Mouse (Mus musculus) adipocyte (in vitro differentiated cells): ENCODE data around the gene Epop.

Experiments used
- DNase-seq: peaks from one replicate; pipeline ENCODE4 v3.0.0-alpha.2; 2016; ENCODE audit warnings: low spot score

The Epop gene

GRCm38 (mm10) chr11:97628568-97629518, 659 bp downstream of the Epop start:
- DNase-seq: no peak

DNA sequence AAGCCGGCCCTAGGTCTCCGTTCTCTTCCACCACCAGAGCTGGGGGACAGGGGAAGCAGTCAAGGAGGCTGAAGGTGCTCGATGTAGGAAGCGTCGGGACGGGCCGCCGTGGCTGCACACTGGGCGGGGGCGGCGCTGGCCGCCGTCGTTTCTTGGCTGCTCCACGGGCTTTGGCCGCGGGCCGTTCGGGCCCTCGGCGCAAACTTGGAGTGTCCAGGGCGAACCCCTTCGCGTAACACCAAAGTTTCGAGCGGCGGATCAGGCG, 1.3 kb downstream of the Epop start:
- no peak for DNase-seq

- no peak for DNase-seq
Measured at GRCm38 (mm10) chr11:97627556-97628302, 1.8 kb downstream of the Epop start.

DNA sequence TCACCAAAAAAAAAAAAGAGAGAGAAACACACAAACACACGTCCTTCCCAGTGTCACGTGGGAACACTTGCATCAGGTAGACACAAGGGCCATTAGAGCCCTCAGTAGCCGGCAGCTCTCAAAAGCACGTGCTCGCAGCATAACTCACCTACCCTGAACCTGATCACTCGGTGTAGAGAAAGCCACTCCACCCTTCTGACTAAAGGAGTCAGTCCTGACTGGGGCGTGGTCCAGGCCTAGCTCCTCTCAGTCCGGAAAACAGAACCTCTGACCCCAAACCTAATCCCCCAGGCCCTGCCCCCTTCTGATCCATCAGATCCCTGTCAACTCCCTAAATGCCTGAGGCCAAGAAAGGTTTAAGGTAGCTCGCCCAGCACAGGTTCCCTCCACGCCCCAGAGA, 2.7 kb downstream of the Epop start:
- DNase-seq: no peak

GRCm38 (mm10) chr11:97626431-97626830, 3.1 kb downstream of the Epop start:
- DNase-seq: no peak

DNA sequence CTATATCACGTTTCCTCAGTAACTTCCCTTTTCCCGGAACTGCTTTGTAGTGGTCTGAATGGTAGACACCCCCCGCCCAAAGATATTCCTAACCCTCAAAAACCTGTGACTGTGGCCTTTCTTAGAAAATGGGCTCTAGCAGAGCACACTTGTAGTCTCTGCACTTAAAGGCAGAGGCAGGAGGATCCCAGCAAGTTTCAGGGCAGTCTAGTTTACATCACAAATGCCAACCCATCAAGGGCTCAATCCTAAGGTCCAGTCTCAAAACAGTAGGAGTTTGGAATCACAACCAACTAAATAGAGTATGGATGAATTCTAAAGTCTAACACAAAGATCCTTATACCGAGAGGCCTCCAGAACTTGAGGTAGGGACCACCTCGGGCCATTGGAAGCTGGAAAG, 4.0 kb downstream of the Epop start:
- no peak for DNase-seq

- peak; percentile 52 for DNase-seq
Measured at GRCm38 (mm10) chr11:97623166-97623565, 6.3 kb downstream of the Epop start.

DNA sequence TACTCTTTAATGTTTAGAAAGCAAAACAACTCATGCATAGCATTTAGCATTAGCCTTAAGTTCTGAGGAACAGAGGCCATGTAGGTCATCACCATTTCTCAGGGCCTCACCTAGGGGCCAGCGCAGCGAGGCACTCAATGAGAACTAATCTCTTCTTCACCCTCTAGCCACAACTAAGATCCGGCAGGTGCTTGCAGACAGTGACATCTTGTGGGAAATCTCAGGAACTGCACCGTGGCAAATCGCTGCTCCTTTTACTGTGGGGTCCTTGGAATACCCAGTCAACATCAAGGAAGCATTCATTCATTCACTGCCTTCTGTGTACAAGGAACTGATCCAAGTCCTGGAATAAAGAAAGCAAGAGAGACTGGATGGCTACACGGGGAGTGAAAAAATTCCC, 7.1 kb downstream of the Epop start:
- peak; percentile 70 for DNase-seq

DNA sequence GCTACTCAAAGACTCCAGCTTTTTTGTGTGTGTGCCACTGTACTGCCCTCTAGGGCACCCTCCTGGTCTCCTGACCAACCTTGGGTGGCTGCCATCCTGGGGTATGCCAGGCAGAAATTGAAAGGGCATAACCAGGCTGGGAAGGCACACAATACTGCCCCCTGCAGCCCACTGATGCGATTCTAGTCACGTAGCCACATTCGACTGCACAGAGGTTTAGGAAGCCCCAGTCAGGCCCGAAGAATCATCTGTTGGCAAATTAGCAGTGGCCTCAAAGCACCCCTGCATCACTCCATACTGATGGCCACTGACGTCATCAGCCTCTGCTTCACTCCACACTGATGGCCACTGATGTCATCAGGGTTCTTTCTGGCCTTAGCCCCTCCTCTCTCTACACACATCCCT, 10.1 kb downstream of the Epop start:
- peak; percentile 48 for DNase-seq

DNA sequence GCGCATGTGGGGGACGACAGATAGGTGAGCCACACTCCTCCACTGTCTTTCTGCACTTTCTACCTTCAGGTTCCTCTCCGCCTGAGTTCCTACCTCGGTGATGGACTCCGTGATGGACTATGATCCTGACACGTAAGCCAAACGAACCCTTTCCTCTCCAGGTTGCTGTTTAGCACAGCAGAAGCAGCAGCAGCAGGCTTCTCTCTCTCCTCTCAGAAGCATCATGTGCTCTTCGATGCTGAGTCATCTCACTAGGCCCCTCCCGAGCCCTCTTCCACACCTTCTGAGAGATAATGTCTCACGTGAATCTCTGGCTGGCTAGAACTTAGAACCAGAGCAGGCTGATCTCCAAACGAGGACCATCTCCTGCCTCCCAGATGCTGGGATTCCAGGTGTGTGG, 11.1 kb downstream of the Epop start:
- DNase-seq: no peak

GRCm38 (mm10) chr11:97615276-97615675, 14.2 kb downstream of the Epop start:
- no peak for DNase-seq

DNA sequence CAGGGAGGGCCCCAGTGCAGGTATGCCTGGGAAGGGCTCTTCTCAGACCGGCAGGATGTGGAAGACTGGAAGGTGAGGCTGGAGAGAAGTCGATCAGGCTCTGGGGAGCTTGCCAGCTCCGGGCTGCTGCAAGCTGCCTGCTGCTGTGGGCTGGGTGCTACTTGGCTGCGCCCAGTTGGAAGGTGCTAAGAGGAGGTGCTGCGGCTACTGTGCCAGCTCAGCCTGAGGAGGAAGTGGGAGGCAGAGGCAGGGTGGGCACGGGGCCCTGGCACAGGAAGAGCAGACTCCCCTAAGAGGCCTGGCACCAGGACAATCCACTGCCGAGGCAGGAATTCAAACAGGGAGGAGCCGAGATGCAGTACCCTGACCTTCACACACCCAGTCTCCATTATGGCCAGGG, 18.4 kb downstream of the Epop start:
- DNase-seq: no peak

GRCm38 (mm10) chr11:97609743-97610142, 19.8 kb downstream of the Epop start:
- DNase-seq: no peak

- no peak for DNase-seq
Measured at GRCm38 (mm10) chr11:97608933-97609332, 20.6 kb downstream of the Epop start.

- DNase-seq: no peak
Measured at GRCm38 (mm10) chr11:97607056-97607725, 22.3 kb downstream of the Epop start.

GRCm38 (mm10) chr11:97603891-97604290, 25.6 kb downstream of the Epop start:
- DNase-seq: no peak

- DNase-seq: no peak
Measured at GRCm38 (mm10) chr11:97602223-97602622, 27.3 kb downstream of the Epop start.

- no peak for DNase-seq
Measured at GRCm38 (mm10) chr11:97599104-97599503, 30.4 kb downstream of the Epop start.

DNA sequence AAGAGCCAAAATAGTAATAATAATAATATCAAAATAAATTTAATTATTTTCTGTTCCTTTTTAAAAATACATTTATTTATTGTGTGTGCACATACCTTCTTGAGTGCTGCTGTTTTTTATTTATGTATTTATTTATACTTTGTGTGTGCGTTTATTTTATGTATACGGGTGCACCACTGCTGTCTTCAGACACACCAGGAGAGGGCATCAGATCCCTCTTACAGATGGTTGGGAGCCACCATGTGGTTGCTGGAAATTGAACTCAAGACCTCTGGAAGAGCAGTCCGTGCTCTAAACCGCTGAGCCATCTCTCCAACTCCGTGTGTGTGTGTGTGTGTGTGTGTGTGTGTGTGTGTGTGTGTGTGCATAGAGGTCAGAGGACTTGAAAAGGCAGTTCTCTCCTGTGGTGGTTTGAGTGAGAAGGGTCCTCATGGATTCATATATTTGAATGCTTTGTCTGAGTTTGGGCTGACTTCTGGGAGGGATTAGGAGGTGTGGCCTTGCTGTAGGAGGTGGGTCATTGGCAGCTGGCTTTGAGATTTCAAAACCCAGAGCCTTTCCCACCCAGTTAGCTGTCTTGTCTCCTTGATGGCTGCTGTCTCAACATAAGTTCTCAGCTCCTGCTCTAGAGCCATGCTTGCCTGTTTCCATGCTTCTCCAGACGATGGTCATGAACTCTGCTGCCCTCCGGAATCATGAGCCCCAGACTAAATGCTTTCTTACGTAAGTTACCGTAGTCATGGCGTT, 31.4 kb downstream of the Epop start:
- DNase-seq: no peak

- DNase-seq: no peak
Measured at GRCm38 (mm10) chr11:97594136-97594535, 35.4 kb downstream of the Epop start.

DNA sequence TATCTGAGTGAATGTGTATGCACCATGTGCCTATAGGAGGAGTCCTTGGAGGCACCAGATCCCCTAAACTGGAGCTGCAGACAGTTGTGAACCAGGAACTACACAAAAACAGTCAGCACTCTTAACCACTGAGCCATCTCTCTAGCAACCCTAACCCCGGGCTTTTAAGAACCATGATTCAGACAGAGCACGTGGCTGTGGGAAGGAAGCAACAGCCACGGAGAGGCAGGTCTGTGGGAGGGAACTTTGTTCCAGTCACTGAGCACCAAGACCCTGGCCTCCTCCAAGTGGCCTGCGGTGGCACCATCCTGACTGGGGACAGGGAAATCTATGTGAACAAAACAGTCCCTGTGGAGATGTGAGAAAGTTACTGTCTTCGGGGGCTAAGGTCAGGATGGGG, 37.6 kb downstream of the Epop start:
- no peak for DNase-seq
